Mouse (Mus musculus) lung, embryonic 14.5 days (tissue): ENCODE measurements around the gene Trappc4. TPM values are rescaled to one million over a fixed set of nuclear protein-coding genes. Genes with fewer than 3 reads are reported as not detected.

Experiments
- ATAC-seq: fragments of 200-750 bp; cut with Nextera tagmentation; 2 replicates; pipeline ENCODE4 v1.8.0; 2017; ENCODE audit warnings: mild to moderate bottlenecking, moderate TSS enrichment, moderate library complexity; ENCODE audit not compliant: insufficient read depth
- DNase-seq: peaks from one replicate; pipeline ENCODE4 v3.0.0-alpha.2; 2015
- H3K27ac ChIP-seq: fragments of 300-500 bp; sonication (generic); 2 replicates; pipeline ENCODE4 v1.5.1; 2014; ENCODE audit warnings: low read depth, mild to moderate bottlenecking, moderate library complexity
- H3K27me3 ChIP-seq: fragments of 300-500 bp; sonication (generic); 2 replicates; pipeline ENCODE4 v1.6.1; 2014; ENCODE audit warnings: low read length, control low read depth; ENCODE audit not compliant: insufficient read depth
- H3K36me3 ChIP-seq: fragments of 300-500 bp; sonication (generic); 2 replicates; pipeline ENCODE4 v1.6.1; 2014; ENCODE audit warnings: control low read depth; ENCODE audit not compliant: insufficient read depth
- H3K4me1 ChIP-seq: fragments of 300-500 bp; sonication (generic); 2 replicates; pipeline ENCODE4 v1.6.1; 2014; ENCODE audit warnings: antibody characterized with exemption, control low read depth; ENCODE audit not compliant: insufficient read depth
- H3K4me2 ChIP-seq: fragments of 300-500 bp; sonication (generic); 2 replicates; pipeline ENCODE4 v1.6.1; 2014; ENCODE audit warnings: mild to moderate bottlenecking
- H3K4me3 ChIP-seq: fragments of 300-500 bp; sonication (generic); 2 replicates; pipeline ENCODE4 v1.5.1; 2014; ENCODE audit warnings: low read depth, low read length
- H3K9ac ChIP-seq: fragments of 300-500 bp; sonication (generic); 2 replicates; pipeline ENCODE4 v1.6.1; 2014
- H3K9me3 ChIP-seq: fragments of 300-500 bp; sonication (generic); 2 replicates; pipeline ENCODE4 v1.6.1; 2016; ENCODE audit warnings: low read depth, low read length, control low read depth
- CTCF ChIP-seq: IDR thresholded peaks from 2 replicates; pipeline ENCODE4 v1.5.1; 2016; ENCODE audit warnings: antibody characterized with exemption, low read depth
- WGBS: fragments of 180-500 bp; shearing (Covaris S2); extraction: QIAGEN DNeasy Blood & Tissue Kit; methylation state at CpG from one replicate; pipeline ENCODE4 v1.1.7; 2014; 5-methylcytosine and 5-hydroxymethylcytosine counted together
- polyA plus RNA-seq: library from polyadenylated mRNA; unstranded; fragments of >200 nt; fragmentation: Nextera tagmentation; extraction: Ambion mirVana; gene quantifications from 2 replicates; pipeline ENCODE4 v1.2.1, GENCODE M21; 2014

Trappc4 gene
- polyA plus RNA-seq, 1 experiment from 2014 or later = 121 TPM

- WGBS = under 1% methylated on average over 43 of the region's 43 CpGs
- H3K4me3 ChIP-seq = peak within 1 kb of the TSS; percentile 79
- ATAC-seq (peak; percentile 99), DNase-seq (peak; percentile 95)
- H3K4me1 ChIP-seq = no peaks in the 10 kb centered on the region
- TF ChIP-seq CTCF = 0 out of 2 replicates have a peak, but pooled peaks have one; percentile 38
- H3K36me3 ChIP-seq = peaks cover 37% of the 10 kb centered on the region
- H3K27ac ChIP-seq = peak within 1 kb of the TSS; percentile 75
- H3K9me3 ChIP-seq = no peaks in the 10 kb centered on the region
- H3K4me2 ChIP-seq = peak within 1 kb of the TSS; percentile 96
- H3K27me3 ChIP-seq = 0 out of 2 replicates have a peak, but pooled peaks cover 3% of the 10 kb centered on the region
- H3K9ac ChIP-seq = peak within 1 kb of the TSS; percentile 76
Observed at GRCm38 (mm10) chr9:44396684-44397411, 10.6 kb downstream of the Trappc4 start, which contains the start of gene Slc37a4. Gene Slc37a4, plus strand, starts transcription at chr9:44396852.

DNA sequence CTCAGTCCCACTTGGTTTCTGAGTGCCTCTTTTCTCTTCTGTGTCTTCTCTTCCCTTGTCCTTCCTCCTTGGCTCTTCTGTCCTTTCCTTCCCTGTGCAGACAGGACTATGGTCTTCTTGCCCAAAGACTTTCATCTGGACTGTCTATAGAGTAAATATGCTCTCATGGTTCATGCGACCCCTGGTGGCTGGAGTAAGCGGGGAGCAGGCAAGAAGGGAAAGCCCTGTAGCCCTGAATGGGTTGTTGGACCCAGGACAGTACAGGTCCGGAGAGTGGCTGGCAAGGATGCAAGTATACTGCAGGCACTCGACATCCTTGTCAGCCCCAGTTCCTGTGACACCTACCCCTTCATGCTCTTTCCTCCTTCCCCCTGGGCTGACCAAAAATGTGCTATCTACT is 15.9 kb downstream of the Trappc4 start:
- H3K36me3 ChIP-seq = peaks cover 58% of the 10 kb centered on the region
- peak; percentile 87 for DNase-seq
- no peaks in the 10 kb centered on the region for H3K9me3 ChIP-seq
- H3K4me2 ChIP-seq = no peak overlapping the region
- 45% methylated on average over 4 of the region's 4 CpGs for WGBS
- no peaks in the 10 kb centered on the region for H3K4me1 ChIP-seq
- no peak overlapping the region for H3K27ac ChIP-seq
- TF ChIP-seq CTCF = peak; percentile 85
- 0 out of 2 replicates have a peak, but pooled peaks have one; percentile 28 for ATAC-seq
- H3K27me3 ChIP-seq = no peaks in the 10 kb centered on the region
- H3K9ac ChIP-seq = no peak overlapping the region
- no peak overlapping the region for H3K4me3 ChIP-seq

DNA sequence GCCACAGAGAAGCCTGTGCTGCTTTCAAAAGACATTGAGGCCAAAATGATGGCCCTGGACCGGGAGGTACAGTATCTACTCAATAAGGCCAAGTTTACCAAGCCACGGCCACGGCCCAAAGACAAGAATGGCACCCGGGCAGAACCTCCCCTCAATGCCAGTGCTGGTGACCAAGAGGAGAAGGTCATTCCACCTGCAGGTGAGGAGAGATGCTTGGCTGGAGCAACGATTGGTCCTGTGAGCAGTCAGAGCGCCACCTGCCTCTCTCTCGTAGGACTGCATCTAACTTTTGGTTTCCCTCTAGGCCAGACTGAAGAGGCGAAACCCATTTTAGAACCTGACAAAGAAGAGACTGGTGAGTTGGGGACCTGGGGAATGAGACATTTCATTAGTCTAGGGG is 18.1 kb downstream of the Trappc4 start:
- ATAC-seq = no peak
- no peak overlapping the region for H3K9ac ChIP-seq
- H3K4me3 ChIP-seq = no peak overlapping the region
- peaks cover 80% of the 10 kb centered on the region for H3K36me3 ChIP-seq
- no peaks in the 10 kb centered on the region for H3K4me1 ChIP-seq
- no peaks in the 10 kb centered on the region for H3K27me3 ChIP-seq
- no peaks in the 10 kb centered on the region for H3K9me3 ChIP-seq
- DNase-seq = peak; percentile 65
- no peak overlapping the region for H3K27ac ChIP-seq
- TF ChIP-seq CTCF = peak; percentile 72
- 61% methylated on average over 8 of the region's 8 CpGs for WGBS
- H3K4me2 ChIP-seq = no peak overlapping the region

DNA sequence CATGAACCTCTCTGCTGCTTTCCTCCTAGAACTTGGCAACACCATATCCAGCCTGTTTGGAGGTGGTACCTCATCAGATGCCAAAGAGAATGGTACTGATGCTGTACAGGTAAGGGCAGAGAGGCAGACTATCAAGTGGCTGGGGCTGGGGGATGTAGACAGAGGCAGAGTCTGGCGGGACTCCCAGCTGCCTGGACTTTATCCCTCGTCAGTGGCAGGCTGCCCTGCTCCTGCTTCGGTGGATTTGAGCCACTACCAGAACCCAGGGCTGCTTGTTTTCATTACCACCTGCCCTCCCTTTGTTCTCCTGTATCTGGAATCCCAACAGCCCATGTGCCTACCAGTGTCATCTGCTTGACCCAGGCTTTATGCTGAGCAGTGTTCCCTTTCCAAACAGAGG is 20.2 kb downstream of the Trappc4 start:
- DNase-seq = no peak
- Histone ChIP-seq H3K4me2 (no peak overlapping the region), H3K27me3 (no peaks in the 10 kb centered on the region), H3K4me1 (no peaks in the 10 kb centered on the region), H3K9me3 (no peaks in the 10 kb centered on the region), H3K36me3 (peaks cover 98% of the 10 kb centered on the region), H3K27ac (no peak overlapping the region), H3K4me3 (no peak overlapping the region), H3K9ac (no peak overlapping the region)
- 72% methylated on average over 3 of the region's 3 CpGs for WGBS
- TF ChIP-seq CTCF = no peak
- ATAC-seq = no peak

- Histone ChIP-seq H3K27me3 (no peaks in the 10 kb centered on the region), H3K4me3 (no peak overlapping the region), H3K9me3 (no peaks in the 10 kb centered on the region), H3K9ac (no peak overlapping the region), H3K4me1 (peaks cover 8% of the 10 kb centered on the region), H3K27ac (no peak overlapping the region), H3K36me3 (peaks cover 89% of the 10 kb centered on the region), H3K4me2 (no peak overlapping the region)
- no peak for ATAC-seq
- TF ChIP-seq CTCF = no peak
- no peak for DNase-seq
- 88% methylated on average over 13 of the region's 13 CpGs for WGBS
Observed at GRCm38 (mm10) chr9:44384596-44384995, 22.8 kb downstream of the Trappc4 start.

DNA sequence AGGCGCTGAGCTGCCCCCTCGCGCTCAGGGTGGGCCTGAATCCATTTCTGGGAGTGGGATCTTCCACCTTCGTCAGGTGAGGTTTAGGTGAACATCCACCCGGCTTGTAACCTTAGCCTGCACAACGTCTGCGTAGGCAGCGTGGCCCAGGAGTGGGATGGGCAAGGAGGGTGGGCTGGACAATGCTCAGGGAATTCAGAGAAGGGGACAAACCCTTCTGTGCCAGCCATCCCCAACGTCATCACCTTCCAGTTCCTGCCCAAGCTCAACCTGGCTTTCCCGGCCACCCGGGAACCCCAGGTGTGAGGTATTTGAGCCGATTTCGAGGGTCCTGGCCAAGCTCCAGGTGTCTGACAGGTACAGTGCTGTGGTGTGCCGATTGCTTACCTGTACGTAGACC is 27.5 kb downstream of the Trappc4 start:
- peaks cover 8% of the 10 kb centered on the region for H3K4me1 ChIP-seq
- H3K4me3 ChIP-seq = peak overlapping the region; percentile 94
- H3K27ac ChIP-seq = peak overlapping the region; percentile 83
- no peaks in the 10 kb centered on the region for H3K27me3 ChIP-seq
- H3K4me2 ChIP-seq = peak overlapping the region; percentile 97
- H3K9ac ChIP-seq = peak overlapping the region; percentile 94
- DNase-seq (no peak), ATAC-seq (peak; percentile 18)
- TF ChIP-seq CTCF = no peak
- H3K9me3 ChIP-seq = no peaks in the 10 kb centered on the region
- WGBS = 4% methylated on average over 15 of the region's 15 CpGs
- H3K36me3 ChIP-seq = peaks cover 41% of the 10 kb centered on the region

DNA sequence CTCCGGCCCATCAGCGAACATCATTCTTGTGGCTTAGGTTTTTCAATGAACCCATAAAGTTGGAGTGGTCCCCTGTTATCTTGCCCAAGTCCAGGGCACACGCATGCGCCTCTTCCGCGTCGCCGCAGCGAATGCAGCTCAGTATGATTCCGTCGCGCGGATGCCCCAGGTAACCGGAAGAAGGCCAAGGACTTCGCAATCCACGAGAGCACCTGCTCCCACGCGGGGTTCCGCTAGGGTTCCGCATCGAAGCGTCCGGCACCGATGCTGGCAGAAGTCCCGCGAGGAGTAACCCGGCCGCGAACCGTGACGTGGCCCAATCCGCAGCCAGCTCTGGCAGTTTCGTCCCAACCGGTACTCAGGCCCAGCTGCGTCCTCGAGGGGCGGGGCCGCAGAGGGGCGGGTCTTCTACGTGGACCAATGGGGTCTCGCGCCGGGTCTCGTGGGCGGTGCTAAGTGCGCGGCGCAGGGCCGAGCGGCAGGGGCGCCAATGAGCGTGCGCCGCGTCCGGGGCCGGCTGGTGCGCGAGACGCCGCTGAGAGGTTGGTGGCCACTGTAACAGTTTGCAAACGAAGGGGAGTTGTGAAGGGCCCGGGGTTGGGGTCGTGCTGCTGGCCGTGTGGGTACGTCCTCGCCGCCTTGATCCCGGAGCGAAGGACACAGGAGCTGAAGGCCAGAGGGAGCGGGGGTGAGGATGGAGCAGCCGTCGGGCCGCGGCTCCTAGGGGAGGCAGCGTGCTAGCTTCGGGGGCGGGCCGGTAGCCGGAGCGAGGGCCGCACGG is 28.2 kb downstream of the Trappc4 start, which contains the start of gene Hyou1:
Gene Hyou1 (plus strand): TSS at position 437 of the 781 bp plus-strand sequence.
- TF ChIP-seq CTCF = peak; percentile 19; the same call in 1 of the 2 replicates
- H3K9me3 ChIP-seq = no peaks in the 10 kb centered on the region
- under 1% methylated on average over 83 of the region's 83 CpGs for WGBS
- DNase-seq (peak; percentile 99), ATAC-seq (peak; percentile 97)
- H3K27ac ChIP-seq = peak within 1 kb of the TSS; percentile 88
- H3K4me3 ChIP-seq = peak within 1 kb of the TSS; percentile 94
- H3K27me3 ChIP-seq = no peaks in the 10 kb centered on the region
- peak within 1 kb of the TSS; percentile 94 for H3K9ac ChIP-seq
- peak within 1 kb of the TSS; percentile 97 for H3K4me2 ChIP-seq
- peaks cover 35% of the 10 kb centered on the region for H3K36me3 ChIP-seq
- H3K4me1 ChIP-seq = peaks cover 8% of the 10 kb centered on the region
